Mouse (Mus musculus) forebrain, embryonic 15.5 days (tissue): ENCODE measurements at regions not wholly inside any gene's neighbourhood (a gene's known extent, or its start where the extent isn't known, plus 50 kb on each side); places are given as distances from the start of the nearest gene placed in this dataset.
A peak's percentile ranks its signal among the peaks of the same experiment; 100 is the strongest.

ENCODE experiments used
- ATAC-seq: fragments of 200-750 bp; cut with Nextera tagmentation; replicated peaks from 2 replicates; pipeline ENCODE4 v1.8.0; 2017; ENCODE audit warnings: mild to moderate bottlenecking, moderate TSS enrichment, moderate library complexity
- H3K27ac ChIP-seq: fragments of 300-500 bp; sonication (generic); replicated peaks from 2 replicates; pipeline ENCODE4 v1.5.1; 2015; ENCODE audit warnings: mild to moderate bottlenecking, inconsistent platforms
- H3K27me3 ChIP-seq: fragments of 300-500 bp; sonication (generic); 2 replicates; pipeline ENCODE4 v1.6.1; 2015; ENCODE audit warnings: inconsistent platforms
- H3K36me3 ChIP-seq: fragments of 300-500 bp; sonication (generic); 2 replicates; pipeline ENCODE4 v1.6.1; 2015; ENCODE audit warnings: mild to moderate bottlenecking, inconsistent platforms
- H3K4me1 ChIP-seq: fragments of 300-500 bp; sonication (generic); 2 replicates; pipeline ENCODE4 v1.6.1; 2015; ENCODE audit warnings: inconsistent platforms
- H3K4me2 ChIP-seq: fragments of 300-500 bp; sonication (generic); replicated peaks from 2 replicates; pipeline ENCODE4 v1.6.1; 2015; ENCODE audit warnings: mild to moderate bottlenecking, inconsistent platforms
- H3K4me3 ChIP-seq: fragments of 300-500 bp; sonication (generic); 2 replicates; pipeline ENCODE4 v1.5.1; 2015; ENCODE audit warnings: mild to moderate bottlenecking, inconsistent platforms
- H3K9ac ChIP-seq: fragments of 300-500 bp; sonication (generic); replicated peaks from 2 replicates; pipeline ENCODE4 v1.6.1; 2015; ENCODE audit warnings: mild to moderate bottlenecking, inconsistent platforms
- H3K9me3 ChIP-seq: fragments of 300-500 bp; sonication (generic); 2 replicates; pipeline ENCODE4 v1.6.1; 2016; ENCODE audit warnings: inconsistent platforms
- WGBS: fragments of 180-500 bp; shearing (Covaris S2); methylation state at CpG from one replicate; pipeline ENCODE4 v1.1.7; 2015; ENCODE audit warnings: mixed read lengths; 5-methylcytosine and 5-hydroxymethylcytosine counted together

- Histone ChIP-seq H3K4me3 (no peak overlapping the region), H3K27ac (no peak overlapping the region), H3K4me1 (no peaks in the 10 kb centered on the region), H3K4me2 (no peak overlapping the region), H3K9me3 (no peaks in the 10 kb centered on the region), H3K36me3 (no peaks in the 10 kb centered on the region), H3K9ac (no peak overlapping the region), H3K27me3 (no peaks in the 10 kb centered on the region)
- ATAC-seq = no peak
- 61% methylated on average over 2 of the region's 2 CpGs for WGBS
These were observed 1106.0 kb downstream of the Grm8 start for GRCm38 (mm10) chr6:27029008-27029407.

GRCm38 (mm10) chr6:27028377-27028776 lies 1106.6 kb downstream of the Grm8 start:
- Histone ChIP-seq H3K36me3 (no peaks in the 10 kb centered on the region), H3K4me2 (no peak overlapping the region), H3K27ac (no peak overlapping the region), H3K9ac (no peak overlapping the region), H3K27me3 (no peaks in the 10 kb centered on the region), H3K9me3 (no peaks in the 10 kb centered on the region), H3K4me1 (no peaks in the 10 kb centered on the region), H3K4me3 (no peak overlapping the region)
- peak; percentile 29; the same call in 1 of the 2 replicates for ATAC-seq
- 33% methylated on average over 2 of the region's 2 CpGs for WGBS

DNA sequence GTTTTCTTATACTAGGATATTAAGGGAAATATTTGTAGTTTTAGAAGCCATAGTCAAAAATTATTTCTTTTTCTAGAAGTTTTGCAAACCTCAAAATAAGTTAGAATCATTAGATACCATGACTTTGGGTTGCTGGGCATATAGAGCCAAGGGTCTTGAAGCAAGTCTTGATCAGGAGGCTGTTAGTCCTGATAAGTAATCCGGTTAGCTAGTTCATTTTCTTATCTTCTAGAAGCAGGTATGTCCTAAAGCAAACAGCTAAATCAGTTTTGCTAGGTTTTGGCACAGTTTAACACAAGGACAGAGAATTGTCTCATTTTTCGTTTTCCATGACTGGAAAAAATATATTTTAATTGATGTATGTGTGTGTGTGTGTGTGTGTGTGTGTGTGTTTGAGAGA lies 1113.3 kb downstream of the Grm8 start:
- H3K27ac ChIP-seq = no peak overlapping the region
- H3K4me1 ChIP-seq = no peaks in the 10 kb centered on the region
- no peaks in the 10 kb centered on the region for H3K9me3 ChIP-seq
- no peak overlapping the region for H3K4me2 ChIP-seq
- H3K27me3 ChIP-seq = no peaks in the 10 kb centered on the region
- no peak for ATAC-seq
- WGBS = 84% methylated on average over 2 of the region's 2 CpGs
- H3K36me3 ChIP-seq = no peaks in the 10 kb centered on the region
- H3K9ac ChIP-seq = no peak overlapping the region
- no peak overlapping the region for H3K4me3 ChIP-seq

GRCm38 (mm10) chr6:27014475-27014874 lies 1120.5 kb downstream of the Grm8 start:
- H3K4me1 ChIP-seq = no peaks in the 10 kb centered on the region
- no peaks in the 10 kb centered on the region for H3K9me3 ChIP-seq
- H3K4me2 ChIP-seq = no peak overlapping the region
- no peak overlapping the region for H3K27ac ChIP-seq
- no peak overlapping the region for H3K4me3 ChIP-seq
- no peaks in the 10 kb centered on the region for H3K36me3 ChIP-seq
- ATAC-seq = no peak
- no peaks in the 10 kb centered on the region for H3K27me3 ChIP-seq
- H3K9ac ChIP-seq = no peak overlapping the region

- no peaks in the 10 kb centered on the region for H3K36me3 ChIP-seq
- H3K4me2 ChIP-seq = no peak overlapping the region
- H3K9ac ChIP-seq = no peak overlapping the region
- H3K27me3 ChIP-seq = no peaks in the 10 kb centered on the region
- H3K4me1 ChIP-seq = 0 out of 2 replicates have a peak, but pooled peaks cover 3% of the 10 kb centered on the region
- 33% methylated on average over 3 of the region's 3 CpGs for WGBS
- no peak overlapping the region for H3K4me3 ChIP-seq
- H3K27ac ChIP-seq = no peak overlapping the region
- peak; percentile 78 for ATAC-seq
- H3K9me3 ChIP-seq = no peaks in the 10 kb centered on the region
These were observed 1158.4 kb downstream of the Grm8 start for GRCm38 (mm10) chr6:26976613-26977012.

DNA sequence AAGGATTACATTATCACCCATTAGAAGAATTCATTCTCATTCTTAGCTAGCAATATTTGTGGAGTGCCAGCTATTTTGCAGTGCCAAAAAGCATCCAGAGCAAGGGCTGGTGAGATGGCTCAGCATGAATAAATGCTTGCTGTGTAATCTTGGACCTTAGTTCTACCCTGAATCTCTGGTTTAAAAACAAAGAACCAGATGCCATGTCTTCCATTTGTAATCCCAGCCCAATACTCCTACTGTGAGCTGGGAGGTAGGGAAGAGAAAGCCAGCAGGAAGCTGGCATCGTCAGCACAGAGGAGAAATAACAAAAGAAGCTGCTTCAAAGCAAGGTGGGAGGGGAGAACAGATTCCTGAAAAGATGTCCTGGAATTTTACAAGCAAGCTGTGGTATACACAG lies 1140.1 kb upstream of the Pot1a start:
- Histone ChIP-seq H3K9ac (no peak overlapping the region), H3K27ac (no peak overlapping the region), H3K9me3 (no peaks in the 10 kb centered on the region), H3K36me3 (no peaks in the 10 kb centered on the region), H3K4me1 (no peaks in the 10 kb centered on the region), H3K27me3 (no peaks in the 10 kb centered on the region), H3K4me3 (no peak overlapping the region), H3K4me2 (no peak overlapping the region)
- no peak for ATAC-seq
- WGBS = 4% methylated on average over 1 of the region's 1 CpGs
